Mouse (Mus musculus) CD4-positive naive resting alpha-beta T cell, adult 76 days (primary cell): Measurements from ENCODE around the gene Olfr1049. TPM values are rescaled to one million over a fixed set of nuclear protein-coding genes. Genes with fewer than 3 reads are reported as not detected.

Source experiments
- total RNA-seq: library from RNA; stranded (reverse); gene quantifications from one replicate; pipeline ENCODE4 v1.2.4, GENCODE M21; 2023

The Olfr1049 gene
- not detected for total RNA-seq

DNA sequence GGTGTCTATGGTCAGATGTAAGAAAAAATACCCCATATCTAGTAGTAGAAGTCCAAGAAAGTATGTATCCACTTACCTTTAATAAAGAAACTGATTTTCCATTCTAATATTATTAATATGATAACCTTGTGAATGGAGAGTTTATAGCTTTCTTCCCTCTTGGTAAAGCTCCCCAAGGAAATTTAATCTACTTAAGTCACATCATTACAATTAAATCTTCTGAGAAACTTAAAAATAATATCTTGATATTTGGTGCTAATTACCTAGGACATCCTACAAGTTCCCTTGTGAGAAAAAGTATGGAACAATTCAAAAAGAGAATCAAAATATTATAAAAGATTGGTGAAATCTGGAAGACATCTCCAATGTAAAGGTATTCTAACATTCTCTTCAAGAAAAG is at the start of gene Olfr1049:
TSS of gene Olfr1049 (minus strand) at position 101 of the 400 bp plus-strand sequence.

DNA sequence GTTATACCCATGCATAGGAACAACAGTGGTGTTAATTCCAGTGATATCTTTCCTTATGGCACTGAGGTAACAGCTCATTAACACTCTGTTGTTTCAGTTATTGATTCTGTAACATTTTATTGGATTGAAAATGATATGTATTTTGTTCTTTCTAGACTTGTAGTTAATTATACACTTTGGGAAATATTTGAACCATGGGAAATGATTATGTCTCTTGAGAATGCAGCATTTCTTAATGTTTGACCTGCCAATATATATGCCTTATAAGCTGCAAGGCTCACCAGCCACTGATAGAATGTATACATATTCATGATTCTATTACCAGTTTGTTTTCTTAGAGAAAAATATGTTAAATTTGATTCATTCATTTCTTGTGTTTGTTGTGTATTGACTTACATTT is 34.0 kb upstream of the Olfr1049 start, which contains the start of gene Olfr1052:
TSS of gene Olfr1052 (plus strand) at position 301 of the 400 bp plus-strand sequence.

GRCm38 (mm10) chr2:86278988-86279387 is 20.9 kb upstream of the Olfr1049 start, which contains the start of gene Olfr1051:
TSS of gene Olfr1051 (minus strand) at chr2:86279088.

GRCm38 (mm10) chr2:86240189-86240588 is 17.9 kb downstream of the Olfr1049 start, which contains the start of gene Olfr1048:
TSS of gene Olfr1048 (minus strand) at chr2:86240289.

GRCm38 (mm10) chr2:86231301-86231700 is 26.8 kb downstream of the Olfr1049 start, which contains the start of gene Olfr1047:
TSS of gene Olfr1047 (minus strand) at chr2:86231401.

DNA sequence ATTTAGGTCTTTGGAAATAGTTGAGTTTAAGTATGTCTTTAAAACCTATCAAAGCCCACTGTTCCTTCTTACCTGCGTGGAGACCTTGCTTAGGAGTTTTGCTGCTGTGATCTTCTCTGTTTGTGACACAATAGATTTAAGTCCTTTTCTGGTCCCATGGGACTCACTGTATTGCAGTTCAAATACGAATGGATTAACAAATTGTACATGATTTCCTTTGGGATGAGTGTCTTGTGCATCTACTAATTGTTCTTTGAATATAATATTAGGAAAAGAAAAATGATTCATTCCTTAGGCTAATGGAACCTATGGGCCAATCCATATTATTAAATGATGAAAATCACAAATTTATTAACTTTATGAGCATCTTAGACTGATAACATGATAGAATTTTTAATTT is 38.9 kb downstream of the Olfr1049 start, which contains the start of gene Olfr1046:
TSS of gene Olfr1046 (minus strand) at position 101 of the 400 bp plus-strand sequence.

Other genes with a start within 250 kb of the Olfr1049 start
- not detected for gene Olfr1033, start 237.7 kb downstream of the Olfr1049 start, total RNA-seq
- gene Olfr1034, start 212.5 kb downstream of the Olfr1049 start, total RNA-seq = not detected
- gene Olfr1036, start 184.3 kb downstream of the Olfr1049 start, total RNA-seq = not detected
- gene Olfr1037, start 170.9 kb downstream of the Olfr1049 start, total RNA-seq = not detected
- not detected for gene Olfr1039, start 122.4 kb downstream of the Olfr1049 start, total RNA-seq
- not detected for gene Olfr1040, start 111.6 kb downstream of the Olfr1049 start, total RNA-seq
- not detected for gene Olfr1042, start 96.5 kb downstream of the Olfr1049 start, total RNA-seq
- gene Olfr1043, start 90.8 kb downstream of the Olfr1049 start, total RNA-seq = not detected
- not detected for gene Olfr1044, start 80.5 kb downstream of the Olfr1049 start, total RNA-seq
- gene Olfr52, start 72.6 kb downstream of the Olfr1049 start, total RNA-seq = not detected
- gene Olfr1045, start 55.3 kb downstream of the Olfr1049 start, total RNA-seq = not detected
- gene Olfr1046, start 39.0 kb downstream of the Olfr1049 start, total RNA-seq = not detected
- gene Olfr1047, start 26.9 kb downstream of the Olfr1049 start, total RNA-seq = not detected
- not detected for gene Olfr1048, start 18.0 kb downstream of the Olfr1049 start, total RNA-seq
- not detected for gene Olfr1051, start 20.8 kb upstream of the Olfr1049 start, total RNA-seq
- gene Olfr1052, start 34.1 kb upstream of the Olfr1049 start, total RNA-seq = not detected
- not detected for gene Olfr1053, start 57.0 kb upstream of the Olfr1049 start, total RNA-seq
- gene Olfr1054, start 77.1 kb upstream of the Olfr1049 start, total RNA-seq = not detected
- not detected for gene Olfr1055, start 92.0 kb upstream of the Olfr1049 start, total RNA-seq
- gene Olfr1056, start 104.1 kb upstream of the Olfr1049 start, total RNA-seq = not detected
- not detected for gene Olfr1057, start 120.1 kb upstream of the Olfr1049 start, total RNA-seq
- not detected for gene Olfr1058, start 130.2 kb upstream of the Olfr1049 start, total RNA-seq
- not detected for gene Olfr1061, start 155.7 kb upstream of the Olfr1049 start, total RNA-seq
- gene Olfr1062, start 168.4 kb upstream of the Olfr1049 start, total RNA-seq = not detected
- not detected for gene Olfr1065, start 192.3 kb upstream of the Olfr1049 start, total RNA-seq
- gene Olfr1066, start 197.9 kb upstream of the Olfr1049 start, total RNA-seq = not detected
- not detected for gene Olfr228, start 229.1 kb upstream of the Olfr1049 start, total RNA-seq